Mouse (Mus musculus): ENCODE data around the gene Pdzk1ip1. TPM values are rescaled to one million over a fixed set of nuclear protein-coding genes. Genes with fewer than 3 reads are reported as not detected.

Gene Pdzk1ip1
- polyA plus RNA-seq, 1 experiment from 2014 or later, result 3.0 TPM

GRCm38 (mm10) chr4:115079821-115080349, 8.6 kb upstream of the Pdzk1ip1 start:
- Histone ChIP-seq H3K4me2 (no peak overlapping the region; the same call in 1 of the 2 replicates), H3K4me1 (peaks cover 17% of the 10 kb centered on the region), H3K36me3 (replicated peaks) (no peaks in the 10 kb centered on the region), H3K27me3 (replicated peaks) (0 out of 2 replicates have a peak, but pooled peaks cover 4% of the 10 kb centered on the region), H3K9ac (peak overlapping the region; percentile 14; the same call in 1 of the 2 replicates), H3K9me3 (no peaks in the 10 kb centered on the region), H3K27ac (peak overlapping the region; percentile 72), H3K4me3 (no peak overlapping the region)
- 11% methylated on average over 5 of the region's 5 CpGs for WGBS
- peak; percentile 34 for ATAC-seq (replicated peaks)

- H3K27ac ChIP-seq, result no peak overlapping the region
- 83% methylated on average over 3 of the region's 3 CpGs for WGBS
- H3K4me2 ChIP-seq, result no peak overlapping the region
- peaks cover 17% of the 10 kb centered on the region for H3K4me1 ChIP-seq
- no peaks in the 10 kb centered on the region for H3K36me3 ChIP-seq (replicated peaks)
- peaks cover 4% of the 10 kb centered on the region for H3K27me3 ChIP-seq (replicated peaks)
- no peak overlapping the region for H3K9ac ChIP-seq
- ATAC-seq (replicated peaks), result no peak
- H3K4me3 ChIP-seq, result no peak overlapping the region
- H3K9me3 ChIP-seq, result no peaks in the 10 kb centered on the region
Observed at GRCm38 (mm10) chr4:115083031-115083430, 5.5 kb upstream of the Pdzk1ip1 start.

GRCm38 (mm10) chr4:115085522-115086095, 2.9 kb upstream of the Pdzk1ip1 start:
- H3K36me3 ChIP-seq (replicated peaks), result no peaks in the 10 kb centered on the region
- 17% methylated on average over 6 of the region's 6 CpGs for WGBS
- peak; percentile 65 for ATAC-seq (replicated peaks)

GRCm38 (mm10) chr4:115086257-115086656, 2.3 kb upstream of the Pdzk1ip1 start:
- H3K36me3 ChIP-seq (replicated peaks), result no peaks in the 10 kb centered on the region
- no peak overlapping the region for H3K9ac ChIP-seq
- H3K9me3 ChIP-seq, result no peaks in the 10 kb centered on the region
- ATAC-seq (replicated peaks), result no peak
- WGBS, result 70% methylated on average over 4 of the region's 4 CpGs
- H3K4me2 ChIP-seq, result no peak overlapping the region
- no peak overlapping the region for H3K27ac ChIP-seq
- no peak overlapping the region for H3K4me3 ChIP-seq
- H3K4me1 ChIP-seq, result no peaks in the 10 kb centered on the region
- H3K27me3 ChIP-seq (replicated peaks), result peaks cover 7% of the 10 kb centered on the region

More at GRCm38 (mm10) chr4:115085522-115086095, 2.9 kb upstream of the Pdzk1ip1 start:
- Histone ChIP-seq H3K4me1 (no peaks in the 10 kb centered on the region), H3K9me3 (no peaks in the 10 kb centered on the region), H3K9ac (no peak overlapping the region), H3K27me3 (replicated peaks) (peaks cover 7% of the 10 kb centered on the region), H3K4me3 (no peak overlapping the region), H3K4me2 (no peak overlapping the region), H3K27ac (no peak overlapping the region)

- ATAC-seq (replicated peaks), result no peak
- Histone ChIP-seq H3K9ac (no peak overlapping the region), H3K4me3 (no peak overlapping the region), H3K36me3 (replicated peaks) (no peaks in the 10 kb centered on the region), H3K9me3 (no peaks in the 10 kb centered on the region), H3K27me3 (replicated peaks) (peaks cover 7% of the 10 kb centered on the region), H3K27ac (no peak overlapping the region), H3K4me1 (no peaks in the 10 kb centered on the region), H3K4me2 (no peak overlapping the region)
- WGBS, result 73% methylated on average over 3 of the region's 3 CpGs
Observed at GRCm38 (mm10) chr4:115086763-115087415, 1.6 kb upstream of the Pdzk1ip1 start.

GRCm38 (mm10) chr4:115090592-115090991, 2.1 kb downstream of the Pdzk1ip1 start:
- no peak for ATAC-seq (replicated peaks)
- Histone ChIP-seq H3K9ac (no peak overlapping the region), H3K4me1 (peaks cover 2% of the 10 kb centered on the region), H3K27ac (no peak overlapping the region), H3K4me2 (no peak overlapping the region), H3K4me3 (no peak overlapping the region), H3K9me3 (no peaks in the 10 kb centered on the region), H3K36me3 (replicated peaks) (no peaks in the 10 kb centered on the region), H3K27me3 (replicated peaks) (peaks cover 8% of the 10 kb centered on the region)
- WGBS, result 66% methylated on average over 2 of the region's 2 CpGs

- no peak overlapping the region for H3K9ac ChIP-seq
- no peak overlapping the region for H3K27ac ChIP-seq
- no peaks in the 10 kb centered on the region for H3K36me3 ChIP-seq (replicated peaks)
- H3K4me2 ChIP-seq, result no peak overlapping the region
- H3K9me3 ChIP-seq, result no peaks in the 10 kb centered on the region
- peaks cover 12% of the 10 kb centered on the region for H3K27me3 ChIP-seq (replicated peaks)
- no peak overlapping the region for H3K4me3 ChIP-seq
- 84% methylated on average over 3 of the region's 3 CpGs for WGBS
- H3K4me1 ChIP-seq, result peaks cover 13% of the 10 kb centered on the region
- ATAC-seq (replicated peaks), result no peak
Observed at GRCm38 (mm10) chr4:115091806-115092205, 3.3 kb downstream of the Pdzk1ip1 start.

- H3K9me3 ChIP-seq, result no peaks in the 10 kb centered on the region
- peaks cover 16% of the 10 kb centered on the region for H3K4me1 ChIP-seq
- no peak overlapping the region for H3K4me2 ChIP-seq
- H3K27ac ChIP-seq, result no peak overlapping the region
- ATAC-seq (replicated peaks), result no peak
- no peak overlapping the region for H3K9ac ChIP-seq
- H3K36me3 ChIP-seq (replicated peaks), result no peaks in the 10 kb centered on the region
- H3K4me3 ChIP-seq, result no peak overlapping the region
- H3K27me3 ChIP-seq (replicated peaks), result peaks cover 22% of the 10 kb centered on the region
- WGBS, result 78% methylated on average over 4 of the region's 4 CpGs
Observed at GRCm38 (mm10) chr4:115093331-115093864, 4.9 kb downstream of the Pdzk1ip1 start.

- peaks cover 19% of the 10 kb centered on the region for H3K27me3 ChIP-seq (replicated peaks)
- WGBS, result 72% methylated on average over 2 of the region's 2 CpGs
- no peak overlapping the region for H3K4me3 ChIP-seq
- H3K4me2 ChIP-seq, result no peak overlapping the region
- no peak for ATAC-seq (replicated peaks)
- H3K27ac ChIP-seq, result no peak overlapping the region
- peaks cover 16% of the 10 kb centered on the region for H3K4me1 ChIP-seq
- H3K36me3 ChIP-seq (replicated peaks), result no peaks in the 10 kb centered on the region
- no peaks in the 10 kb centered on the region for H3K9me3 ChIP-seq
- no peak overlapping the region for H3K9ac ChIP-seq
Observed at GRCm38 (mm10) chr4:115094056-115094455, 5.5 kb downstream of the Pdzk1ip1 start.

GRCm38 (mm10) chr4:115095671-115096434, 7.3 kb downstream of the Pdzk1ip1 start:
- WGBS, result 1% methylated on average over 31 of the region's 31 CpGs
- Histone ChIP-seq H3K27ac (0 out of 2 replicates have a peak overlapping the region, but pooled peaks have one; percentile 21), H3K9ac (peak overlapping the region; percentile 49), H3K4me1 (peaks cover 16% of the 10 kb centered on the region), H3K27me3 (replicated peaks) (peaks cover 19% of the 10 kb centered on the region), H3K36me3 (replicated peaks) (no peaks in the 10 kb centered on the region), H3K4me3 (peak overlapping the region; percentile 46), H3K9me3 (no peaks in the 10 kb centered on the region), H3K4me2 (peak overlapping the region; percentile 96)
- peak; percentile 73 for ATAC-seq (replicated peaks)

GRCm38 (mm10) chr4:115096435-115097145, 8.1 kb downstream of the Pdzk1ip1 start:
- peaks cover 19% of the 10 kb centered on the region for H3K27me3 ChIP-seq (replicated peaks)
- peaks cover 16% of the 10 kb centered on the region for H3K4me1 ChIP-seq
- peak overlapping the region; percentile 96 for H3K4me2 ChIP-seq
- 18% methylated on average over 11 of the region's 11 CpGs for WGBS
- H3K9ac ChIP-seq, result peak overlapping the region; percentile 49; the same call in 1 of the 2 replicates
- ATAC-seq (replicated peaks), result peak; percentile 46
- peak overlapping the region; percentile 15 for H3K4me3 ChIP-seq
- no peaks in the 10 kb centered on the region for H3K9me3 ChIP-seq
- 0 out of 2 replicates have a peak overlapping the region, but pooled peaks have one; percentile 21 for H3K27ac ChIP-seq
- no peaks in the 10 kb centered on the region for H3K36me3 ChIP-seq (replicated peaks)

All from midbrain, embryonic 15.5 days (tissue).